Mouse (Mus musculus) liver, embryonic 14.5 days (tissue): ENCODE measurements at regions not wholly inside any gene's neighbourhood (a gene's known extent, or its start where the extent isn't known, plus 50 kb on each side); places are given as distances from the start of the nearest gene placed in this dataset.

Experiments
- ATAC-seq: fragments of 200-750 bp; cut with Nextera tagmentation; 2 replicates; pipeline ENCODE4 v1.8.0; 2017; ENCODE audit warnings: moderate number of reproducible peaks, mild to moderate bottlenecking, moderate library complexity; ENCODE audit not compliant: insufficient read depth
- DNase-seq, 3 experiments: peaks; one replicate each; pipeline ENCODE4 v3.0.0-alpha.2; 2012 to 2013; ENCODE audit warnings: low read depth in 3 of 3, low spot score in 3 of 3
- H3K27ac ChIP-seq: fragments of 300-500 bp; sonication (generic); 2 replicates; pipeline ENCODE4 v1.5.1; 2014; ENCODE audit warnings: moderate library complexity, mild to moderate bottlenecking, control low read depth, inconsistent platforms
- H3K27me3 ChIP-seq: fragments of 300-500 bp; sonication (generic); 2 replicates; pipeline ENCODE4 v1.6.1; 2014; ENCODE audit warnings: mild to moderate bottlenecking, low read length, moderate library complexity; ENCODE audit not compliant: control insufficient read depth, insufficient read depth
- H3K36me3 ChIP-seq: fragments of 300-500 bp; sonication (generic); replicated peaks from 2 replicates; pipeline ENCODE4 v1.6.1; 2014; ENCODE audit warnings: low read depth; ENCODE audit not compliant: control insufficient read depth, insufficient read depth
- H3K4me1 ChIP-seq, 2 experiments: fragments of 200-500 bp in 1 of 2; fragments of 300-500 bp in 1 of 2; sonication (generic) in 1 of 2; replicated peaks; 2 replicates each; pipeline ENCODE4 v1.6.1; 2012 to 2014; ENCODE audit warnings: antibody characterized with exemption in 1 of 2, inconsistent platforms in 1 of 2, low read length in 1 of 2; ENCODE audit not compliant: control insufficient read depth in 2 of 2, insufficient read depth in 2 of 2
- H3K4me2 ChIP-seq: fragments of 300-500 bp; sonication (generic); 2 replicates; pipeline ENCODE4 v1.6.1; 2014; ENCODE audit warnings: low read depth, mild to moderate bottlenecking, control low read depth, moderate library complexity
- H3K4me3 ChIP-seq, 2 experiments: fragments of 200-500 bp in 1 of 2; fragments of 300-500 bp in 1 of 2; sonication (generic) in 1 of 2; 2 replicates each; pipeline ENCODE4 v1.5.1; 2012 to 2014; ENCODE audit warnings: low read depth in 2 of 2, low read length in 2 of 2, mild to moderate bottlenecking in 2 of 2, control low read depth in 1 of 2, inconsistent platforms in 1 of 2, moderate library complexity in 1 of 2; ENCODE audit not compliant: insufficient read depth in 1 of 2
- H3K9ac ChIP-seq: fragments of 300-500 bp; sonication (generic); replicated peaks from 2 replicates; pipeline ENCODE4 v1.6.1; 2014; ENCODE audit warnings: mild to moderate bottlenecking, control low read depth, moderate library complexity
- H3K9me3 ChIP-seq: fragments of 300-500 bp; sonication (generic); 2 replicates; pipeline ENCODE4 v1.6.1; 2016; ENCODE audit warnings: low read length, mixed read lengths; ENCODE audit not compliant: control insufficient read depth
- CTCF ChIP-seq: IDR thresholded peaks from 2 replicates; pipeline ENCODE4 v1.5.1; 2016; ENCODE audit warnings: antibody characterized with exemption, low read depth, control low read depth
- EP300 ChIP-seq: IDR thresholded peaks from 2 replicates; pipeline ENCODE4 v1.6.1; 2016; ENCODE audit warnings: antibody characterized with exemption, low read depth
- WGBS: fragments of 180-500 bp; shearing (Covaris S2); extraction: QIAGEN DNeasy Blood & Tissue Kit; methylation state at CpG from one replicate; pipeline ENCODE4 v1.1.7; 2014; ENCODE audit not compliant: insufficient replicate concordance; 5-methylcytosine and 5-hydroxymethylcytosine counted together

DNA sequence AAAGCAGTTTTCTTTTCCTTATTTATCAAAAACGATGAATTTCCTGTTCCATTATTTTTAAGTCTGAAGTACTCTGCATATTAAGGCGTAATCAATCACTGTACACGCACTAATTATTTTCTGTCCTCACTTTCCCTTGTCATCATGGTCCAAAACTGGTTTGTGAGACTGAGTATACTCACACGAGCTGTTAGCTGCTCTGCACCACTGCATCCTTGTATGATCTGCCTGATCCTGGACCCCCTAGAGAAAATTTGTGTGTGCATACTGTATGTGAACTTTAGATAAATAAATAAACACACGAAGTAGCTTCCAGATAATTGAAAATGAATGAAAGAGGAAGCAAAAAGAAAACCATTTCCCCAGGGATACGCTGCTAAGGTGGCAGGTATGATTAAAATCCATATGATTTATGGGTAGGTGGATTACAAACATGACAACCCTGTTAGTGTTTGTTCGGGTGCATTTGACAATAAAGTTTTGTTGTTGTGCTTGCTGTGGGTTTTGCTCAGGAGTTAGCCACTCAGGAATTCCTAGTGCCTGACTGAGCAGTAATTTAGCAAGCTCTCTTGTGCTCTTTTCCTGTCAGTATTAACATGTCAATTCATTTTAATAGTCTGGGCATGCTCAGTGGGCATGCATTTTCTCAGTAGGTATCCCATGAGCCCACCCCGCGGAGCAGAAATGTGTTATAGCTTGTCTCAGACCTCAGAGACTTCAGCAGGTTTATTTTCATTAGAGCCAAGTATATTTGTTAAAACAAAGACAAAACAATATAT is 666.6 kb upstream of the Zeb2 start:
- H3K27me3 ChIP-seq, result no peaks in the 10 kb centered on the region
- no peak for ATAC-seq
- H3K4me2 ChIP-seq, result no peak overlapping the region
- no peak for DNase-seq
- no peaks in the 10 kb centered on the region for H3K36me3 ChIP-seq
- no peak overlapping the region for H3K27ac ChIP-seq
- H3K4me3 ChIP-seq, result no peak overlapping the region
- no peak for TF ChIP-seq EP300
- no peak for TF ChIP-seq CTCF
- no peak overlapping the region for H3K9ac ChIP-seq
- H3K4me1 ChIP-seq, result no peaks in the 10 kb centered on the region
- no peaks in the 10 kb centered on the region for H3K9me3 ChIP-seq
- WGBS, result 63% methylated on average over 9 of the region's 9 CpGs

- ATAC-seq, result no peak
- H3K9me3 ChIP-seq, result no peaks in the 10 kb centered on the region
- DNase-seq, result no peak
- H3K9ac ChIP-seq, result no peak overlapping the region
- H3K4me3 ChIP-seq, result no peak overlapping the region
- TF ChIP-seq CTCF, result no peak
- TF ChIP-seq EP300, result no peak
- no peaks in the 10 kb centered on the region for H3K4me1 ChIP-seq
- no peak overlapping the region for H3K4me2 ChIP-seq
- H3K27ac ChIP-seq, result no peak overlapping the region
- no peaks in the 10 kb centered on the region for H3K36me3 ChIP-seq
- no peaks in the 10 kb centered on the region for H3K27me3 ChIP-seq
- 62% methylated on average over 7 of the region's 7 CpGs for WGBS
Measured at GRCm38 (mm10) chr2:45777466-45777865, 660.3 kb upstream of the Zeb2 start.

GRCm38 (mm10) chr2:45776485-45777135 is 659.4 kb upstream of the Zeb2 start:
- Histone ChIP-seq H3K36me3 (no peaks in the 10 kb centered on the region), H3K9me3 (no peaks in the 10 kb centered on the region), H3K4me2 (no peak overlapping the region), H3K9ac (no peak overlapping the region), H3K27ac (no peak overlapping the region), H3K4me1 (no peaks in the 10 kb centered on the region), H3K4me3 (no peak overlapping the region), H3K27me3 (no peaks in the 10 kb centered on the region)
- TF ChIP-seq EP300 (no peak), CTCF (no peak)
- ATAC-seq (no peak), DNase-seq (no peak)
- WGBS, result 78% methylated on average over 17 of the region's 17 CpGs

DNA sequence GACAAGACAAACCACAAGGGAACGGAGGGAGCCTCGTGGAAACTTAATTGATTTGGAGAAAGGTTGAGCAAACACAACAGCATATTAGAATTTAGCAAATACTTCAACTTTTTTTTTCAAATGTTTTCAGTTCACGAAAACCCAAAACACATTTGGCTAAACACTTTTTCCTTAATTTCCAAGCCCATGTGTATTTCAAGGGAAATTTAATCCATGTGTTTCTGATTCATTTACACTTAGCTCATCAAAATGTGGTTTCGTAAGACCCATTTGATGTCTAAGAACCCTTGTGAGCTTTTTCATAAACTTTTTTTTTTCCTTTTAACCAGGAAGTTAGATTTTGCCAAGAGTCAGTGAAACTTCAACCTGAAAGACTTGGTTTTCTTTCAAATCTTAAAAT is 658.5 kb upstream of the Zeb2 start:
- DNase-seq, result no peak
- Histone ChIP-seq H3K4me1 (no peaks in the 10 kb centered on the region), H3K4me3 (no peak overlapping the region), H3K27me3 (no peaks in the 10 kb centered on the region), H3K9ac (no peak overlapping the region), H3K9me3 (no peaks in the 10 kb centered on the region), H3K4me2 (no peak overlapping the region), H3K36me3 (no peaks in the 10 kb centered on the region), H3K27ac (no peak overlapping the region)
- TF ChIP-seq CTCF, result no peak
- no peak for TF ChIP-seq EP300
- ATAC-seq, result no peak
- WGBS, result 65% methylated on average over 4 of the region's 4 CpGs

GRCm38 (mm10) chr2:45774416-45774815 is 657.2 kb upstream of the Zeb2 start:
- no peak overlapping the region for H3K4me3 ChIP-seq
- H3K4me1 ChIP-seq, result no peaks in the 10 kb centered on the region
- no peak overlapping the region for H3K9ac ChIP-seq
- no peak overlapping the region for H3K4me2 ChIP-seq
- 59% methylated on average over 3 of the region's 3 CpGs for WGBS
- TF ChIP-seq CTCF, result no peak
- TF ChIP-seq EP300, result no peak
- DNase-seq (no peak), ATAC-seq (no peak)
- H3K27ac ChIP-seq, result no peak overlapping the region
- no peaks in the 10 kb centered on the region for H3K36me3 ChIP-seq
- H3K9me3 ChIP-seq, result no peaks in the 10 kb centered on the region
- H3K27me3 ChIP-seq, result no peaks in the 10 kb centered on the region
